Comparison of ENCODE assay signal across 12 mouse cellular contexts in genomic region chr19:57255157-57255556, GRCm38 (mm10). TPM values are rescaled to one million over a fixed set of nuclear protein-coding genes. Genes with fewer than 3 reads are reported as not detected.
DNase-seq lines count a peak whose midpoint lies in the region; TF ChIP-seq lines count a peak whose summit lies in the region.
"Had no signal": no experiment of that assay in that cellular context is flagged by ENCODE, and none has a peak within 500 bp of the region (broad histone marks: within the 10 kb centered on the region; RNA-seq: fewer than 3 reads in every experiment).

No protein-coding gene starts in this region.

- H3K36me3 ChIP-seq in kidney, adult 2 months (ENCODE audit: control insufficient read depth, insufficient read depth, low read length): no peaks in the 10 kb centered on the region
- H3K36me3 ChIP-seq: embryonic facial prominence, embryonic 12.5 days; hindbrain, embryonic 10.5 days; limb, embryonic 13.5 days had no signal

- H3K4me3 ChIP-seq in kidney, adult 2 months (ENCODE audit: insufficient read depth, low read depth, low read length): no peak overlapping the region
- H3K4me3 ChIP-seq: embryonic facial prominence, embryonic 12.5 days; hindbrain, embryonic 10.5 days; limb, embryonic 13.5 days had no signal

- no peak for TF ChIP-seq POLR2A in kidney, adult 2 months (IDR thresholded peaks at IDR 0.05; ENCODE audit: low read depth, low read length)

- DNase-seq in adrenal gland, postnatal 14 days: peak; percentile 47
- no peak for DNase-seq in adrenal gland, adult (ENCODE audit: inconsistent age in 2 of 2, low spot score in 1 of 2)
- no peak for DNase-seq in kidney, adult 2 months
- DNase-seq in kidney, adult 11 months: no peak
- peak; percentile 46 for DNase-seq in NIH3T3 (ENCODE audit: low read depth)
- peak; percentile 44 for DNase-seq in lung, postnatal 14 days
- no peak for DNase-seq in thymus, postnatal 36 days
- DNase-seq in T-cell, adult 2 months (ENCODE audit: low spot score): no peak
- DNase-seq: midbrain, embryonic 14.5 days had no signal

- peak; percentile 44 for TF ChIP-seq CTCF in kidney, adult 2 months (conservative IDR thresholded peaks at IDR 0.05; ENCODE audit: insufficient read depth, insufficient read length, low read depth, low read length)

- H3K27me3 ChIP-seq in kidney, adult 2 months (replicated peaks; ENCODE audit: control insufficient read depth, insufficient read depth, low read length): no peaks in the 10 kb centered on the region
- H3K27me3 ChIP-seq: embryonic facial prominence, embryonic 12.5 days; limb, embryonic 13.5 days had no signal

- 0 out of 2 replicates have a peak, but pooled peaks cover 5% of the 10 kb centered on the region for H3K4me1 ChIP-seq in kidney, adult 2 months (ENCODE audit: control insufficient read depth, insufficient read depth, low read length)
- H3K4me1 ChIP-seq: hindbrain, embryonic 10.5 days had no signal

- 87% methylated on average over 8 of the region's 8 CpGs for whole genome bisulfite sequencing in kidney, adult 2 months

- H3K27ac ChIP-seq in kidney, adult 2 months (ENCODE audit: insufficient read depth, low read depth, low read length): no peak overlapping the region
- H3K27ac ChIP-seq: embryonic facial prominence, embryonic 12.5 days; hindbrain, embryonic 10.5 days; limb, embryonic 13.5 days had no signal

RNA-seq across cellular contexts. Expression of gene Ablim1, which starts 59.6 kb away (rescaled TPM):
- 68.8 and 95.8 TPM in 2 replicates for total RNA-seq in adrenal gland, postnatal 14 days (2021)
- 34.7 and 38.3 TPM in 2 replicates for polyA plus RNA-seq in kidney, adult 2 months (2012; rRNA removed)

Comparison
In these comparisons a context has a peak if more than half of its experiments do, and no peak if none do; other contexts are left out.
1. DNase-seq: peak in adrenal gland, postnatal 14 days (single experiment), NIH3T3 (single experiment) and lung, postnatal 14 days (single experiment); none in adrenal gland, adult (0 of 2), kidney, adult 2 months (single experiment), kidney, adult 11 months (single experiment), thymus, postnatal 36 days (0 of 2) and T-cell, adult 2 months (single experiment).